Mouse (Mus musculus) midbrain, embryonic 14.5 days (tissue): ENCODE measurements around the gene Eif4e2. TPM values are rescaled to one million over a fixed set of nuclear protein-coding genes. Genes with fewer than 3 reads are reported as not detected.
A peak's percentile ranks its signal among the peaks of the same experiment; 100 is the strongest.

ENCODE experiments used
- ATAC-seq: fragments of 200-750 bp; cut with Nextera tagmentation; 2 replicates; pipeline ENCODE4 v1.8.0; 2017; ENCODE audit warnings: moderate number of reproducible peaks, moderate library complexity; ENCODE audit not compliant: low FRiP score, low TSS enrichment
- DNase-seq: peaks from one replicate; pipeline ENCODE4 v3.0.0-alpha.2; 2015
- H3K27ac ChIP-seq: fragments of 300-500 bp; sonication (generic); replicated peaks from 2 replicates; pipeline ENCODE4 v1.5.1; 2014; ENCODE audit warnings: mild to moderate bottlenecking, low read depth, low read length, moderate library complexity
- H3K27me3 ChIP-seq: fragments of 300-500 bp; sonication (generic); 2 replicates; pipeline ENCODE4 v1.6.1; 2014; ENCODE audit warnings: low read length, control low read depth, mixed read lengths; ENCODE audit not compliant: control insufficient read depth, insufficient read depth
- H3K36me3 ChIP-seq: fragments of 300-500 bp; sonication (generic); 2 replicates; pipeline ENCODE4 v1.6.1; 2014; ENCODE audit warnings: low read length, control low read depth; ENCODE audit not compliant: control insufficient read depth, insufficient read depth
- H3K4me1 ChIP-seq: fragments of 300-500 bp; sonication (generic); 2 replicates; pipeline ENCODE4 v1.6.1; 2014; ENCODE audit warnings: mild to moderate bottlenecking, antibody characterized with exemption, low read length, control low read depth; ENCODE audit not compliant: control insufficient read depth, insufficient read depth
- H3K4me2 ChIP-seq: fragments of 300-500 bp; sonication (generic); 2 replicates; pipeline ENCODE4 v1.6.1; 2014; ENCODE audit warnings: mild to moderate bottlenecking, low read length, moderate library complexity
- H3K4me3 ChIP-seq: fragments of 300-500 bp; sonication (generic); replicated peaks from 2 replicates; pipeline ENCODE4 v1.5.1; 2014; ENCODE audit warnings: low read depth, low read length
- H3K9ac ChIP-seq: fragments of 300-500 bp; sonication (generic); replicated peaks from 2 replicates; pipeline ENCODE4 v1.6.1; 2014; ENCODE audit warnings: mild to moderate bottlenecking, low read length, moderate library complexity
- H3K9me3 ChIP-seq: fragments of 300-500 bp; sonication (generic); 2 replicates; pipeline ENCODE4 v1.6.1; 2016; ENCODE audit warnings: low read length, control low read depth, mixed read lengths; ENCODE audit not compliant: control insufficient read depth
- WGBS: fragments of 180-500 bp; shearing (Covaris S2); extraction: QIAGEN DNeasy Blood & Tissue Kit; methylation state at CpG from one replicate; pipeline ENCODE4 v1.1.7; 2014; 5-methylcytosine and 5-hydroxymethylcytosine counted together
- polyA plus RNA-seq: library from polyadenylated mRNA; unstranded; fragments of >200 nt; fragmentation: Nextera tagmentation; extraction: Ambion mirVana; gene quantifications from 2 replicates; pipeline ENCODE4 v1.2.1, GENCODE M21; 2014

Gene Eif4e2
- polyA plus RNA-seq, 1 experiment from 2014 or later, result 75.5 TPM

- no peak overlapping the region for H3K4me2 ChIP-seq
- H3K27me3 ChIP-seq, result 0 out of 2 replicates have a peak, but pooled peaks cover 8% of the 10 kb centered on the region
- H3K36me3 ChIP-seq, result no peaks in the 10 kb centered on the region
- H3K9me3 ChIP-seq, result no peaks in the 10 kb centered on the region
- peak; percentile 8 for DNase-seq
- H3K4me3 ChIP-seq, result no peak overlapping the region
- no peaks in the 10 kb centered on the region for H3K4me1 ChIP-seq
- ATAC-seq, result no peak
- no peak overlapping the region for H3K27ac ChIP-seq
- no peak overlapping the region for H3K9ac ChIP-seq
- WGBS, result 19% methylated on average over 17 of the region's 17 CpGs
Measured at GRCm38 (mm10) chr1:87206339-87206738, 7.4 kb upstream of the Eif4e2 start.

GRCm38 (mm10) chr1:87211431-87211830 is 2.3 kb upstream of the Eif4e2 start:
- ATAC-seq, result no peak
- Histone ChIP-seq H3K9me3 (no peaks in the 10 kb centered on the region), H3K27ac (no peak overlapping the region), H3K36me3 (no peaks in the 10 kb centered on the region), H3K9ac (no peak overlapping the region), H3K27me3 (0 out of 2 replicates have a peak, but pooled peaks cover under 1% of the 10 kb centered on the region), H3K4me3 (no peak overlapping the region), H3K4me1 (peaks cover 22% of the 10 kb centered on the region), H3K4me2 (no peak overlapping the region)
- DNase-seq, result no peak
- 85% methylated on average over 4 of the region's 4 CpGs for WGBS

DNA sequence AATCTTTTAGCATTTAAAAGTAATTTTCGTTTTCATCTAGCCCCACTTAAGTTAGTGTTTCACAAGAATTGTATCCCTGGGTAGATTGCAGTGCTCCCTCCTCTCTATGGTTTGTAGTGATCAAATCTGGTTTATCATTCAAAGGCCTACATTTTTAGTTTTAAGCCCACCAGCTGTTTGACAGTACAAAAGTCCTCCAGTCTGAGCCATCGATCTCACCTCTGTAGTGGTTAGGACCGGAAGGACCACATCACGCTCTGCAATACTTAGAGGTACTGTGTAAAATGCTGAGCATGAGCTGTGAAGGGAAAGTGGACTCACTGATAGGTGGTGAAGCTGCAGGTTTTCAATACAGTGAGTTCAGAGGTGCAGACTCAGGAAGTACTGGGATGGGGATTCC is 1.0 kb downstream of the Eif4e2 start:
- H3K4me1 ChIP-seq, result peaks cover 22% of the 10 kb centered on the region
- peak; percentile 3 for DNase-seq
- H3K27me3 ChIP-seq, result no peaks in the 10 kb centered on the region
- no peak for ATAC-seq
- H3K36me3 ChIP-seq, result peaks cover 8% of the 10 kb centered on the region
- peak overlapping the region; percentile 63 for H3K4me2 ChIP-seq
- peak overlapping the region; percentile 86 for H3K9ac ChIP-seq
- H3K27ac ChIP-seq, result peak overlapping the region; percentile 97
- peak overlapping the region; percentile 73 for H3K4me3 ChIP-seq
- 38% methylated on average over 4 of the region's 4 CpGs for WGBS
- H3K9me3 ChIP-seq, result no peaks in the 10 kb centered on the region

GRCm38 (mm10) chr1:87217938-87218337 is 4.2 kb downstream of the Eif4e2 start:
- Histone ChIP-seq H3K27me3 (no peaks in the 10 kb centered on the region), H3K4me1 (peaks cover 19% of the 10 kb centered on the region), H3K9me3 (no peaks in the 10 kb centered on the region), H3K27ac (no peak overlapping the region), H3K4me3 (no peak overlapping the region), H3K36me3 (peaks cover 40% of the 10 kb centered on the region), H3K4me2 (no peak overlapping the region), H3K9ac (no peak overlapping the region)
- ATAC-seq, result no peak
- DNase-seq, result peak; percentile 26
- WGBS, result 65% methylated on average over 3 of the region's 3 CpGs

- DNase-seq, result no peak
- WGBS, result 95% methylated on average over 8 of the region's 8 CpGs
Measured at GRCm38 (mm10) chr1:87225739-87226138, 12.0 kb downstream of the Eif4e2 start.

DNA sequence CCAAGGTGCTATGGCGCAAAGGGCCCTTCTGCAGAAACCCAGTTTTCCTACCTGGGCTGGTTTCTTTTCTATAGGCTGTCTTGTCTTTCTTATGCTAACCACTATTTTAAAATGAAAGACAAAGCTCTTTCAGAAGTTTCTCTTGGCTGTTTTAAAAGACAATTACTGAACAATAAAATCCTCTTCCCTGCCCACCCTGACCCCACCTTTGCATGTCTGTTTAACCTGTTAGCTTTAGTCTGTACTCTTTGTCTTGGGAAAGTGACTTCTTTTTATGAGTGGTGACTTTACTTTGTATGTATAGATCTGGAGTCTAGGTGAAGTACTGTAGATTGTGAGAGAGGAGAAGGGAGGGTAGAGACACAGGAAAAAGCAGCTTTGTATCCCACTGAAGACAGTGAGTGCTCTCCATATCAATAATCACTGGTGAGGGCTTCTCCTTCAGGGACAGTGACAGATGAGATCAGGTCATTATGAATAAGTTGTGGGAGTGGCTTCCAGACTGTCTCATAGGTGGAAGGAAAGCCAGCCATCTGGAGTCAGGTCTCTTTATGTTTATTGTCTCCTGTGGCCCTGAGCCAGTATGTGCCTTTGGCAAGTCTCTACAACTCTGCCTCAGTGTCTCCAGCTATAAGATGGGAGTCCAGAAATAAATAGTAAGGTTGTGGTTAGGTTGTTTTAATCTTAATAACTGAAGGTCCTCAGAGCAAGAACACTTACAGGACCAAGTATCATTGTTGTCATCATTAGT is 12.9 kb downstream of the Eif4e2 start:
- DNase-seq, result no peak
- no peaks in the 10 kb centered on the region for H3K9me3 ChIP-seq
- H3K36me3 ChIP-seq, result peaks cover 96% of the 10 kb centered on the region
- no peak for ATAC-seq
- no peak overlapping the region for H3K27ac ChIP-seq
- no peak overlapping the region for H3K9ac ChIP-seq
- no peak overlapping the region for H3K4me2 ChIP-seq
- WGBS, result 100% methylated on average over 1 of the region's 1 CpGs
- no peaks in the 10 kb centered on the region for H3K4me1 ChIP-seq
- no peak overlapping the region for H3K4me3 ChIP-seq
- H3K27me3 ChIP-seq, result no peaks in the 10 kb centered on the region

More at GRCm38 (mm10) chr1:87225739-87226138, 12.0 kb downstream of the Eif4e2 start:
- no peak overlapping the region for H3K4me2 ChIP-seq
- no peaks in the 10 kb centered on the region for H3K27me3 ChIP-seq
- no peak overlapping the region for H3K4me3 ChIP-seq
- ATAC-seq, result no peak
- no peak overlapping the region for H3K27ac ChIP-seq
- no peaks in the 10 kb centered on the region for H3K9me3 ChIP-seq
- H3K36me3 ChIP-seq, result peaks cover 98% of the 10 kb centered on the region
- H3K9ac ChIP-seq, result no peak overlapping the region
- no peaks in the 10 kb centered on the region for H3K4me1 ChIP-seq

GRCm38 (mm10) chr1:87227160-87227550 is 13.4 kb downstream of the Eif4e2 start:
- Histone ChIP-seq H3K9me3 (no peaks in the 10 kb centered on the region), H3K4me3 (no peak overlapping the region), H3K9ac (no peak overlapping the region), H3K27ac (no peak overlapping the region), H3K27me3 (no peaks in the 10 kb centered on the region), H3K4me1 (no peaks in the 10 kb centered on the region), H3K36me3 (peaks cover 96% of the 10 kb centered on the region), H3K4me2 (no peak overlapping the region)
- 92% methylated on average over 3 of the region's 3 CpGs for WGBS
- ATAC-seq (no peak), DNase-seq (no peak)

- ATAC-seq, result no peak
- Histone ChIP-seq H3K9ac (no peak overlapping the region), H3K4me3 (no peak overlapping the region), H3K36me3 (peaks cover 95% of the 10 kb centered on the region), H3K27me3 (no peaks in the 10 kb centered on the region), H3K4me1 (no peaks in the 10 kb centered on the region), H3K4me2 (no peak overlapping the region), H3K9me3 (no peaks in the 10 kb centered on the region), H3K27ac (no peak overlapping the region)
- WGBS, result 65% methylated on average over 5 of the region's 5 CpGs
- no peak for DNase-seq
Measured at GRCm38 (mm10) chr1:87230606-87231005, 16.9 kb downstream of the Eif4e2 start.

DNA sequence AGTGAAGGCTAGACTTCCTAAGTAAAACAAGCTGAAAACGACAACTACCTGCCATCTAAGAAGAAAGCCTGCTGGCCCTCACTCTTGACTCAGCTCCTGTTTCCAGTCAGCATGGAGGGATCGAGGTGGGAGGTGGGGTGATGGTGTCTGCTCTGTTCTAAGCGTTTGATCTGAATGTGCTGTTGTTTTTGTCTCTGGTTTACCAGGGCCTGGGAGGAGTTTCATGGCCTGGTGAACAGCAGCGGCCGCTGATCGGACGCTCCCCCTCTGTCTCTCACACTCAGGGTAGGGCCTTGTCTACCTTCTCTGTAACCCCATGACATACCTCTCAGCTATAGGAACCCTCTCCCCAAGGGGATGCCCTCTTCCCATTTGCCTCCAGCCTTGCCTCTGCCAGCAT is 18.5 kb downstream of the Eif4e2 start:
- Histone ChIP-seq H3K4me2 (no peak overlapping the region), H3K4me3 (no peak overlapping the region), H3K36me3 (peaks cover 93% of the 10 kb centered on the region), H3K9ac (no peak overlapping the region), H3K27me3 (no peaks in the 10 kb centered on the region), H3K4me1 (no peaks in the 10 kb centered on the region), H3K9me3 (no peaks in the 10 kb centered on the region), H3K27ac (no peak overlapping the region)
- no peak for ATAC-seq
- WGBS, result 57% methylated on average over 7 of the region's 7 CpGs
- no peak for DNase-seq
